Mouse (Mus musculus) liver, adult 2 months (tissue): Measurements from ENCODE around the gene Klhdc4. TPM values are rescaled to one million over a fixed set of nuclear protein-coding genes. Genes with fewer than 3 reads are reported as not detected.
A peak's percentile ranks its signal among the peaks of the same experiment; 100 is the strongest.

Experiments used
- DNase-seq: peaks from one replicate; pipeline ENCODE4 v3.0.0-alpha.2; 2011; ENCODE audit warnings: low read depth, low spot score; ENCODE audit errors: extremely low read depth
- H3K27ac ChIP-seq: fragments of 200-500 bp; replicated peaks from 2 replicates; pipeline ENCODE4 v1.5.1; 2012; ENCODE audit warnings: low read depth, mild to moderate bottlenecking, control low read depth, inconsistent platforms, low read length; ENCODE audit not compliant: insufficient read depth
- H3K27me3 ChIP-seq: fragments of 200-500 bp; 2 replicates; pipeline ENCODE4 v1.6.1; 2012; ENCODE audit warnings: mild to moderate bottlenecking, moderate library complexity, low read length, inconsistent platforms; ENCODE audit not compliant: control insufficient read depth, insufficient read depth
- H3K36me3 ChIP-seq: fragments of 200-500 bp; 2 replicates; pipeline ENCODE4 v1.6.1; 2012; ENCODE audit warnings: low read length, inconsistent platforms; ENCODE audit not compliant: control insufficient read depth, insufficient read depth
- H3K4me1 ChIP-seq: fragments of 200-500 bp; 2 replicates; pipeline ENCODE4 v1.6.1; 2011; ENCODE audit warnings: low read length; ENCODE audit not compliant: control insufficient read depth, insufficient read depth
- H3K4me3 ChIP-seq: fragments of 200-500 bp; 2 replicates; pipeline ENCODE4 v1.5.1; 2011; ENCODE audit warnings: low read depth, mild to moderate bottlenecking, control low read depth, low read length, moderate library complexity; ENCODE audit not compliant: insufficient read depth
- H3K79me2 ChIP-seq: fragments of 200-500 bp; 2 replicates; pipeline ENCODE4 v1.6.1; 2012; ENCODE audit warnings: inconsistent platforms, mild to moderate bottlenecking, low read length, moderate library complexity; ENCODE audit not compliant: control insufficient read depth, insufficient read depth
- H3K9ac ChIP-seq: fragments of 200-500 bp; 2 replicates; pipeline ENCODE4 v1.6.1; 2012; ENCODE audit warnings: low read depth, mild to moderate bottlenecking, control low read depth, inconsistent platforms, low read length
- CTCF ChIP-seq: fragments of 200-500 bp; IDR thresholded peaks from 2 replicates; pipeline ENCODE4 v1.5.1; 2011; ENCODE audit warnings: low read depth, low read length, control low read depth
- POLR2A ChIP-seq: fragments of 200-500 bp; IDR thresholded peaks from 2 replicates; pipeline ENCODE4 v1.6.1; 2011; ENCODE audit warnings: low read length, control low read depth; ENCODE audit not compliant: insufficient read depth; ENCODE audit errors: extremely low read depth
- WGBS: fragments of 180-500 bp; shearing (Covaris S2); methylation state at CpG from one replicate; pipeline ENCODE4 v1.1.7; 2018; 5-methylcytosine and 5-hydroxymethylcytosine counted together
- polyA plus RNA-seq: library from polyadenylated mRNA; depleted of rRNA; stranded (reverse); fragments of >200 nt; gene quantifications from 2 replicates; pipeline ENCODE4 v1.2.3, GENCODE M21; 2012; rRNA removed
- total RNA-seq: library from RNA; depleted of rRNA; stranded (reverse); fragments of >200 nt; gene quantifications from 2 replicates; pipeline ENCODE4 v1.2.3, GENCODE M21; 2014; rRNA removed

Gene Klhdc4
- 14.3 and 14.8 TPM in 2 replicates for total RNA-seq
- 6.8 and 11.9 TPM in 2 replicates for polyA plus RNA-seq

DNA sequence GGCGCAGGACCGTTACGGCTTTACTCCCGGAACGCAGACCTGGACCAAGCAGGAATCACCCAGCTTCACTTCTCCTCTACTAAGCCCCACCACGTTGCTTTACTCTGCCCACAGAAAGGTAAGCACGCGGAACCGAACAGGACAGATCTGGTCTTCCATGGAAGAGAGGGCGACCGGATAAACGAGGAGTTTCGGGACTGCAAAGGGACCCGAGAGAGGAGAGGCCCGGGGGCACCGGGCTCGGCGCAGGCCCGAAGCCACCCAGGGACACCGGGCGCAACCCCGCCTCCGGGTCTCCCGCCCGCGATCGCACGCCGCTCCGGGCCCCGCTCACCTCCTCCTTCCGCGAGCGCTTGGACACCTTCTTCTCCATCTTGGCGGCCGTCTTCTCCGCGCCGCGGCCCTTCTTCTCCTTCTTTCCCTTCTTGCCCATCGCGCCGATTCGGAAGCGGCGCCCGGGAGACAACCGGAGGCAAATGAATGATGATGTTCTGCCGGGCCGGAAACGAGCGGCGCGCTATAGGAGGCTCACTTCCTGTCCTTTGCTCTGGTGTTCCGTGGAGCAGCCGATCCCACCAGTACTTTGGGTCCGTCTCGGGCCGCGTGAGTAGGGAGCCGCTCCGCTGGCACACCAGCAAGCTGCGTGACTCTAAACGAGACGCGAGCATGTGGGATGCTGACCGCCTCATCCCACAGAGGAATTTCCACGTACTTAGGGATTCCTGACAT lies at the start of gene Klhdc4:
Gene Klhdc4, minus strand, starts transcription at position 522 of the 729 bp plus-strand sequence.
- no peak within 1 kb of the TSS for H3K27ac ChIP-seq
- under 1% methylated on average over 67 of the region's 68 CpGs for WGBS
- peaks cover 19% of the 10 kb centered on the region; the same call in 1 of the 2 replicates for H3K79me2 ChIP-seq
- H3K4me3 ChIP-seq: peak within 1 kb of the TSS; percentile 74
- H3K4me1 ChIP-seq: peaks cover 5% of the 10 kb centered on the region
- peak; percentile 73 for DNase-seq
- H3K27me3 ChIP-seq: no peaks in the 10 kb centered on the region
- peak within 1 kb of the TSS; percentile 62 for H3K9ac ChIP-seq
- no peaks in the 10 kb centered on the region for H3K36me3 ChIP-seq
- no peak for TF ChIP-seq CTCF
- TF ChIP-seq POLR2A: no peak

GRCm38 (mm10) chr8:121877828-121878480 lies 48.6 kb upstream of the Klhdc4 start:
- Histone ChIP-seq H3K36me3 (no peaks in the 10 kb centered on the region), H3K79me2 (no peaks in the 10 kb centered on the region), H3K27me3 (no peaks in the 10 kb centered on the region), H3K4me1 (no peaks in the 10 kb centered on the region), H3K9ac (no peak overlapping the region), H3K4me3 (no peak overlapping the region), H3K27ac (no peak overlapping the region)
- DNase-seq: no peak
- TF ChIP-seq POLR2A: no peak
- no peak for TF ChIP-seq CTCF
- 93% methylated on average over 7 of the region's 7 CpGs for WGBS

GRCm38 (mm10) chr8:121877212-121877611 lies 47.8 kb upstream of the Klhdc4 start:
- TF ChIP-seq CTCF (no peak), POLR2A (no peak)
- Histone ChIP-seq H3K4me1 (no peaks in the 10 kb centered on the region), H3K79me2 (no peaks in the 10 kb centered on the region), H3K9ac (no peak overlapping the region), H3K27me3 (no peaks in the 10 kb centered on the region), H3K36me3 (no peaks in the 10 kb centered on the region), H3K27ac (no peak overlapping the region), H3K4me3 (no peak overlapping the region)
- 72% methylated on average over 5 of the region's 5 CpGs for WGBS
- DNase-seq: no peak

DNA sequence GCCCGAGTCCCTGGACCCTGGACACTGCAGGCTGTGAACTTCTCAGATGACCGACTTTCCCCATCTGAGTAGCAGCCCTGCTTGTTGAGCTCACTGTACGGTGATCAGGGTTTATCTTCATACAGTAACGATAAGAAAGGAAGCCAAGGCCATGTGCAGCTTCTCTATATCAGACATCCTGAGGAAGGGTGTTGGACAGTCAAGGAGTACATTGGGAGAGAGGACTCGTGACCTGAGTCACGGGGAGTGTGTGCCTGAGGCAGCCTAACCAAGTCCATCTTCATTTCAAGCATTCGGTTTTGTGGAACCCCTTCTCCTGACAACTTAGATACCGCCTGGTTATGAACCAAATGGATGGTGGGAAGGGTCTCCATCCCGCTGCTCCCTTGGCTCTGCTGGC lies 46.1 kb upstream of the Klhdc4 start:
- peak overlapping the region; percentile 65 for H3K27ac ChIP-seq
- H3K79me2 ChIP-seq: no peaks in the 10 kb centered on the region
- no peak overlapping the region for H3K9ac ChIP-seq
- WGBS: 68% methylated on average over 9 of the region's 9 CpGs
- H3K36me3 ChIP-seq: no peaks in the 10 kb centered on the region
- H3K4me1 ChIP-seq: 0 out of 2 replicates have a peak, but pooled peaks cover under 1% of the 10 kb centered on the region
- TF ChIP-seq CTCF (no peak), POLR2A (no peak)
- H3K4me3 ChIP-seq: no peak overlapping the region
- no peaks in the 10 kb centered on the region for H3K27me3 ChIP-seq
- peak; percentile 12 for DNase-seq

DNA sequence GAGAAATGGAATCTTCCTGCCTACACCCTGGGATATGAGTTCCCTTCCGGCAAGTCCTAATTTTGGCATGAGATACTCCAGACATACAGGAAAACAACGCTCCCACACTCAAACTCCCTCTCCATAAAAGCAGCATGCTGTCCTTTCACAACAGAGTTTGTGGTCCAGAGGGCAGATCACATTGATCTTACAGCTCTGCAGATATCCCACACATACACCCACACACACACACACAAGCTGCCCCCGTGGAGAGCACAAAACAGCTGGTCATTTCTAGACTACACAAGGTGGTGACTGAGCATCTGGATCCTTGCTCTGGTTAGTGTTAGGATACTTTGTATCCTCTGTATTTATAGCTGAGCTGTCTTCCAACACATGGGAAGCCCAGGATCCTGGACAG lies 45.7 kb upstream of the Klhdc4 start:
- H3K27ac ChIP-seq: peak overlapping the region; percentile 49
- WGBS: 37% methylated on average over 3 of the region's 3 CpGs
- no peaks in the 10 kb centered on the region for H3K79me2 ChIP-seq
- no peak overlapping the region for H3K9ac ChIP-seq
- TF ChIP-seq CTCF (no peak), POLR2A (no peak)
- H3K4me1 ChIP-seq: peaks cover 2% of the 10 kb centered on the region; the same call in 1 of the 2 replicates
- H3K36me3 ChIP-seq: no peaks in the 10 kb centered on the region
- no peaks in the 10 kb centered on the region for H3K27me3 ChIP-seq
- no peak overlapping the region for H3K4me3 ChIP-seq
- DNase-seq: no peak
